Mouse (Mus musculus): ENCODE measurements around the gene Laptm4a. TPM values are rescaled to one million over a fixed set of nuclear protein-coding genes. Genes with fewer than 3 reads are reported as not detected.

Laptm4a gene
- total and polyA plus RNA-seq, 2 experiments from 2014 or later, result 358 to 365 TPM

DNA sequence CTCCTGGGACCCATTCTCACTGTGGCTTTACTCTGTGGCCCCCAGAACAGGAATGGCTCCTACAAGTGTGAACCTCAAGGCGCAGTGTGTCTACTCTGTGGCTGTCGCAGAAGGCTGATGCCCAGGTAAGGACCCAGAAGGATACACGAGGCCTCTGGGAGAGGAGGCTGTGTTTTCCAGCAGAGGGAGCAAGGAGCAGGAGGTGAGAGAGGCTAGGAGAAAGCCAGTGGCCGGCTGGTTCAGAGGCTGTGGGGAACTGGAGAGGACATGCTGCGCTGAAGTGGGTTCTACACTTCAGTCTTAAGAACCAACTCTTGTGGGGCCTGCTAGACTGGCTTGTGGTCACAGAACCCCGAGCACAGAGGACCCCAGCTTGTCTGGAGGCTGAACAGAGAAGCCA is 42.1 kb upstream of the Laptm4a start:
- TF ChIP-seq CTCF (IDR thresholded peaks at IDR 0.05; ENCODE audit: low read depth), result peak; percentile 24
- no peak for TF ChIP-seq EP300 (IDR thresholded peaks at IDR 0.05; ENCODE audit: low read depth)
- H3K4me2 ChIP-seq (ENCODE audit: low read depth, low read length), result no peak overlapping the region
- H3K27me3 ChIP-seq (ENCODE audit: control insufficient read depth, insufficient read depth, low read length), result no peaks in the 10 kb centered on the region
- no peaks in the 10 kb centered on the region for H3K9me3 ChIP-seq (replicated peaks; ENCODE audit: control insufficient read depth, low read length)
- H3K4me1 ChIP-seq (ENCODE audit: control insufficient read depth, insufficient read depth), result no peaks in the 10 kb centered on the region
- WGBS, result 64% methylated on average over 6 of the region's 6 CpGs
- no peak overlapping the region for H3K9ac ChIP-seq (replicated peaks; ENCODE audit: low read depth, low read length)
- no peak overlapping the region for H3K4me3 ChIP-seq (ENCODE audit: low read depth, low read length)
- DNase-seq (ENCODE audit: low spot score) (no peak), ATAC-seq (ENCODE audit: insufficient read depth, low read depth) (no peak)
- H3K27ac ChIP-seq (ENCODE audit: low read depth), result no peak overlapping the region
- H3K36me3 ChIP-seq (replicated peaks; ENCODE audit: control insufficient read depth, insufficient read depth, low read length), result no peaks in the 10 kb centered on the region

DNA sequence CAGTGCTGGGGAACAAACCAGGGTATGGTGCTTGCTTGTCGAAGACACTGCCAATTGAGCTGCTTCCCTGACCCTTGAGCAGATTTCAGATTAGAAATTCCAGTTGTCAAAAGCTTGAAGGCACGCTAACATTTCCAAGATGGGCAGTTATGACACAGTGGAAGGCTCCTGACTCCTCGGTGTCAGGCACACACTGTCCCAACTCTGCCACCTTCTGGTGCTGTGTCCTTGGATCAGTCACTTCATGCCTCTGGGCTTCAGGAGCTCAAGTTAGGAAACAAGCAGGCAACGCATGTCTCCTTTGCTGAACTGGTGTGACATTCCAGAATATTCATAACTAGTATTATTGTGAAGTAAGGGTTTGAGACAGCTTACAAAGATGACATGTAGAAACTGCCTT is 39.7 kb upstream of the Laptm4a start:
- no peak for DNase-seq (ENCODE audit: low spot score)
- WGBS, result 22% methylated on average over 4 of the region's 4 CpGs
- ATAC-seq (ENCODE audit: insufficient read depth, low read depth), result no peak; the same call in 1 of the 2 replicates

DNA sequence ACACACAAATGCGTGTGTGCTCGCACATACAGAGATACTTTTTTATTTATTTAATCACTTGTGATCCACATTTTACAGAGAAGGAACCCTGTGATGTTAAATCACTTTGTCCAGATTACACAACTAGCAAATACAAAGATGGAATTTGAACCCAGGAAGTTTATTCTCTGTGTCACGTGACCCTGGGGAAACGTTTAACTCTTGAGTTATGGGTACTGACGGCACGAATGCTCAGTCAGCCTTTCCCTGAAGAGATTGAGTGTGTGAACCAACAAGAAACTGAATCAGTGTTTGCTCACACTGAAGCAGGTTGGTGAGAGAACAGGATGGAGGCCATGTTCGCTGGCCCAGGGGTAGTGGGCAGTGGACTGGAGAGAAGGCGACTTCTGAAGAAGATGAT is 39.1 kb upstream of the Laptm4a start:
- Histone ChIP-seq H3K4me2 (ENCODE audit: low read depth, low read length) (no peak overlapping the region), H3K9ac (replicated peaks; ENCODE audit: low read depth, low read length) (no peak overlapping the region), H3K4me1 (ENCODE audit: control insufficient read depth, insufficient read depth) (peaks cover 11% of the 10 kb centered on the region; the same call in 1 of the 2 replicates), H3K27ac (ENCODE audit: low read depth) (no peak overlapping the region), H3K4me3 (ENCODE audit: low read depth, low read length) (no peak overlapping the region), H3K9me3 (replicated peaks; ENCODE audit: control insufficient read depth, low read length) (no peaks in the 10 kb centered on the region), H3K27me3 (ENCODE audit: control insufficient read depth, insufficient read depth, low read length) (no peaks in the 10 kb centered on the region), H3K36me3 (replicated peaks; ENCODE audit: control insufficient read depth, insufficient read depth, low read length) (no peaks in the 10 kb centered on the region)
- DNase-seq (ENCODE audit: low spot score), result no peak
- no peak for ATAC-seq (ENCODE audit: insufficient read depth, low read depth)
- TF ChIP-seq CTCF (IDR thresholded peaks at IDR 0.05; ENCODE audit: low read depth) (no peak), EP300 (IDR thresholded peaks at IDR 0.05; ENCODE audit: low read depth) (no peak)
- whole genome bisulfite sequencing, result 80% methylated on average over 8 of the region's 8 CpGs

More for the DNA sequence above, 39.7 kb upstream of the Laptm4a start:
- Histone ChIP-seq H3K4me3 (ENCODE audit: low read depth, low read length) (no peak overlapping the region), H3K9ac (replicated peaks; ENCODE audit: low read depth, low read length) (no peak overlapping the region), H3K27ac (ENCODE audit: low read depth) (no peak overlapping the region), H3K36me3 (replicated peaks; ENCODE audit: control insufficient read depth, insufficient read depth, low read length) (no peaks in the 10 kb centered on the region), H3K4me2 (ENCODE audit: low read depth, low read length) (no peak overlapping the region), H3K9me3 (replicated peaks; ENCODE audit: control insufficient read depth, low read length) (no peaks in the 10 kb centered on the region), H3K4me1 (ENCODE audit: control insufficient read depth, insufficient read depth) (peaks cover 11% of the 10 kb centered on the region; the same call in 1 of the 2 replicates), H3K27me3 (ENCODE audit: control insufficient read depth, insufficient read depth, low read length) (no peaks in the 10 kb centered on the region)
- TF ChIP-seq CTCF (IDR thresholded peaks at IDR 0.05; ENCODE audit: low read depth), result peak; percentile 59
- no peak for TF ChIP-seq EP300 (IDR thresholded peaks at IDR 0.05; ENCODE audit: low read depth)

DNA sequence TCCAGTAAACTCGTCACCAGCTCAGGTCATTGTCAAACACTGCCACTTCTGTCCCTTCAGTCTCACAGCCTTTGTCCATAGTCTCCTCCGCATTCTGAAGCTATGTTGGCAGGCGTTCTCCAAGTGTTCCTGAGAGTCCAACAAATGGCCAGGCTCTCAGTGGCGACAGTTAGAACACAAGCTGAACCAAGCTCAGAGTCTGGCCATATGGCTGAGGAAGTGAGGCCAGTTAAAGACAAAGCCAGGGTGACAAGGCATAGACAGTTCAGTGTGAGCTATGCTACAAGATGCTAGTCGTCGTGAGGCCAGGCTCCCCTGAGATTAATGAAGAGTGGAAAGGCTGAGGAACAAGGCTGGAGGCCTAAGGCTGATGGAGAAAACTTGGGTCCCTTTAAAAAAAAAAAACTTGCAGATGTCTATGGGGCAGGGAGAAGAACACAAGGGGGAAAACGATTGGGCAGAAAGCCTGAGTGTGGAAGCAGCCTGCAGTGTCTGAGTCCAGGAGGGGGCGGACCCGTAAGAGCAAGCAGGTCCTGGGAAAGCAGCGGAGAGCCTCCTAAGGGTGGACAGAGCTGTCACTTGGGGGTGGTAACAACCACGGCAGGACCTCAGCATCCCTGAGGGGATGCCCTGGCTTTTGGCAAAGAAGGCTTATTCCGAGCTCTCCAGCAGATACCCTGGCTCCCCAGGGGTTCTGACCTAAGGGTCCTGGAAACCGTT is 36.9 kb upstream of the Laptm4a start:
- H3K4me3 ChIP-seq (ENCODE audit: low read depth, low read length), result no peak overlapping the region
- no peak overlapping the region for H3K9ac ChIP-seq (replicated peaks; ENCODE audit: low read depth, low read length)
- no peaks in the 10 kb centered on the region for H3K9me3 ChIP-seq (replicated peaks; ENCODE audit: control insufficient read depth, low read length)
- H3K27me3 ChIP-seq (ENCODE audit: control insufficient read depth, insufficient read depth, low read length), result no peaks in the 10 kb centered on the region
- 28% methylated on average over 13 of the region's 13 CpGs for WGBS
- TF ChIP-seq CTCF (IDR thresholded peaks at IDR 0.05; ENCODE audit: low read depth) (peak; percentile 7; the same call in 1 of the 2 replicates), EP300 (IDR thresholded peaks at IDR 0.05; ENCODE audit: low read depth) (no peak)
- DNase-seq (ENCODE audit: low spot score) (no peak), ATAC-seq (ENCODE audit: insufficient read depth, low read depth) (peak; percentile 39)
- H3K27ac ChIP-seq (ENCODE audit: low read depth), result peak overlapping the region; percentile 54
- H3K36me3 ChIP-seq (replicated peaks; ENCODE audit: control insufficient read depth, insufficient read depth, low read length), result no peaks in the 10 kb centered on the region
- H3K4me2 ChIP-seq (ENCODE audit: low read depth, low read length), result peak overlapping the region; percentile 36
- peaks cover 11% of the 10 kb centered on the region; the same call in 1 of the 2 replicates for H3K4me1 ChIP-seq (ENCODE audit: control insufficient read depth, insufficient read depth)

DNA sequence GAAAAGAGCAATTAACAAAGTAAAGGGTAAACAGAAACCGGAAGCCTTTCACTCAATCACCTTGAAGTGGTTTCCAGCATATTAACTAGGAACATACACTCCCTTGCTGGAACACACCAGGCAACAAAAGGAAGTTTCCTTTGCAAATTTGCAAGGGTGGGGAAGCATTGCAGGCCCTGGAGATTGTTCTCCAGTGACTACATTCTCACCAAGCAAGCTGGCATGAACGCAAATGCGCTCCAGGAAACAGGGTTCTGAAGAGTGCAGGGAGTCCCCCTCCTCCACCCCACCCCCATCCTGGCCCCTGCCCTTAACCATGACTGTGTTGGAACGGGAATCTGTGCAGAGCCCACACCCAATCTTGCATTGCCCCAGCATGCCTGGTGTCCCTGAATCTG is 36.3 kb upstream of the Laptm4a start:
- Histone ChIP-seq H3K9ac (replicated peaks; ENCODE audit: low read depth, low read length) (no peak overlapping the region), H3K36me3 (replicated peaks; ENCODE audit: control insufficient read depth, insufficient read depth, low read length) (no peaks in the 10 kb centered on the region), H3K9me3 (replicated peaks; ENCODE audit: control insufficient read depth, low read length) (no peaks in the 10 kb centered on the region), H3K27me3 (ENCODE audit: control insufficient read depth, insufficient read depth, low read length) (no peaks in the 10 kb centered on the region), H3K4me2 (ENCODE audit: low read depth, low read length) (peak overlapping the region; percentile 36), H3K27ac (ENCODE audit: low read depth) (peak overlapping the region; percentile 54), H3K4me3 (ENCODE audit: low read depth, low read length) (no peak overlapping the region), H3K4me1 (ENCODE audit: control insufficient read depth, insufficient read depth) (peaks cover 11% of the 10 kb centered on the region; the same call in 1 of the 2 replicates)
- ATAC-seq (ENCODE audit: insufficient read depth, low read depth) (peak; percentile 50), DNase-seq (ENCODE audit: low spot score) (peak; percentile 33)
- no peak for TF ChIP-seq CTCF (IDR thresholded peaks at IDR 0.05; ENCODE audit: low read depth)
- 24% methylated on average over 4 of the region's 4 CpGs for WGBS
